Mouse (Mus musculus) embryonic facial prominence, embryonic 12.5 days (tissue): Measurements from ENCODE around the gene Gm9844. TPM values are rescaled to one million over a fixed set of nuclear protein-coding genes. Genes with fewer than 3 reads are reported as not detected.
A peak's percentile ranks its signal among the peaks of the same experiment; 100 is the strongest.

ENCODE experiments used
- ATAC-seq: fragments of 200-750 bp; cut with Nextera tagmentation; 2 replicates; pipeline ENCODE4 v1.8.0; 2017; ENCODE audit not compliant: insufficient number of reproducible peaks, insufficient read depth, low FRiP score, low TSS enrichment
- H3K27ac ChIP-seq: fragments of 300-500 bp; sonication (generic); 2 replicates; pipeline ENCODE4 v1.5.1; 2016; ENCODE audit warnings: mild to moderate bottlenecking
- H3K27me3 ChIP-seq: fragments of 300-500 bp; sonication (generic); 2 replicates; pipeline ENCODE4 v1.6.1; 2016; ENCODE audit warnings: mild to moderate bottlenecking, moderate library complexity
- H3K36me3 ChIP-seq: fragments of 300-500 bp; sonication (generic); 2 replicates; pipeline ENCODE4 v1.6.1; 2016; ENCODE audit warnings: mild to moderate bottlenecking
- H3K4me1 ChIP-seq: fragments of 300-500 bp; sonication (generic); 2 replicates; pipeline ENCODE4 v1.6.1; 2016
- H3K4me2 ChIP-seq: fragments of 300-500 bp; sonication (generic); replicated peaks from 2 replicates; pipeline ENCODE4 v1.6.1; 2016; ENCODE audit warnings: mild to moderate bottlenecking, moderate library complexity
- H3K4me3 ChIP-seq: fragments of 300-500 bp; sonication (generic); 2 replicates; pipeline ENCODE4 v1.5.1; 2016; ENCODE audit warnings: mild to moderate bottlenecking
- H3K9ac ChIP-seq: fragments of 300-500 bp; sonication (generic); 2 replicates; pipeline ENCODE4 v1.6.1; 2016; ENCODE audit warnings: mild to moderate bottlenecking, moderate library complexity
- H3K9me3 ChIP-seq: fragments of 300-500 bp; sonication (generic); 2 replicates; pipeline ENCODE4 v1.6.1; 2016; ENCODE audit warnings: mild to moderate bottlenecking, moderate library complexity
- WGBS: fragments of 180-500 bp; shearing (Covaris S2); methylation state at CpG from one replicate; pipeline ENCODE4 v1.1.7; 2016; 5-methylcytosine and 5-hydroxymethylcytosine counted together
- polyA plus RNA-seq: library from polyadenylated mRNA; unstranded; fragments of >200 nt; fragmentation: Nextera tagmentation; extraction: Ambion mirVana; gene quantifications from 2 replicates; pipeline ENCODE4 v1.2.1, GENCODE M21; 2016

Gene Gm9844
- polyA plus RNA-seq, 1 experiment from 2014 or later = 17.9 TPM

GRCm38 (mm10) chr7:24850162-24850561 lies 11.9 kb upstream of the Gm9844 start:
- 15% methylated on average over 5 of the region's 5 CpGs for WGBS
- Histone ChIP-seq H3K9me3 (no peaks in the 10 kb centered on the region), H3K27me3 (no peaks in the 10 kb centered on the region), H3K9ac (no peak overlapping the region), H3K4me3 (no peak overlapping the region), H3K36me3 (no peaks in the 10 kb centered on the region), H3K27ac (no peak overlapping the region), H3K4me1 (peaks cover 10% of the 10 kb centered on the region; the same call in 1 of the 2 replicates), H3K4me2 (no peak overlapping the region)
- ATAC-seq = no peak

GRCm38 (mm10) chr7:24850899-24851303 lies 11.1 kb upstream of the Gm9844 start:
- no peaks in the 10 kb centered on the region for H3K27me3 ChIP-seq
- no peaks in the 10 kb centered on the region for H3K36me3 ChIP-seq
- H3K4me2 ChIP-seq = no peak overlapping the region
- 37% methylated on average over 6 of the region's 6 CpGs for WGBS
- peaks cover 10% of the 10 kb centered on the region; the same call in 1 of the 2 replicates for H3K4me1 ChIP-seq
- H3K4me3 ChIP-seq = no peak overlapping the region
- ATAC-seq = no peak
- H3K9ac ChIP-seq = no peak overlapping the region
- H3K27ac ChIP-seq = no peak overlapping the region
- no peaks in the 10 kb centered on the region for H3K9me3 ChIP-seq

- H3K4me3 ChIP-seq = no peak overlapping the region
- ATAC-seq = no peak
- H3K4me2 ChIP-seq = no peak overlapping the region
- no peak overlapping the region for H3K27ac ChIP-seq
- peaks cover 11% of the 10 kb centered on the region; the same call in 1 of the 2 replicates for H3K4me1 ChIP-seq
- H3K9me3 ChIP-seq = no peaks in the 10 kb centered on the region
- no peak overlapping the region for H3K9ac ChIP-seq
- 84% methylated on average over 5 of the region's 5 CpGs for whole genome bisulfite sequencing
- no peaks in the 10 kb centered on the region for H3K27me3 ChIP-seq
- no peaks in the 10 kb centered on the region for H3K36me3 ChIP-seq
Observed at GRCm38 (mm10) chr7:24851596-24852325, 10.3 kb upstream of the Gm9844 start.

- Histone ChIP-seq H3K27me3 (no peaks in the 10 kb centered on the region), H3K36me3 (no peaks in the 10 kb centered on the region), H3K9ac (no peak overlapping the region), H3K4me3 (no peak overlapping the region), H3K4me2 (no peak overlapping the region), H3K4me1 (peaks cover 13% of the 10 kb centered on the region; the same call in 1 of the 2 replicates), H3K27ac (0 out of 2 replicates have a peak overlapping the region, but pooled peaks have one; percentile 0), H3K9me3 (no peaks in the 10 kb centered on the region)
- WGBS = 78% methylated on average over 8 of the region's 8 CpGs
- no peak for ATAC-seq
Observed at GRCm38 (mm10) chr7:24852557-24853232, 9.3 kb upstream of the Gm9844 start.

- H3K4me1 ChIP-seq = peaks cover 13% of the 10 kb centered on the region; the same call in 1 of the 2 replicates
- no peaks in the 10 kb centered on the region for H3K9me3 ChIP-seq
- no peaks in the 10 kb centered on the region for H3K27me3 ChIP-seq
- H3K4me2 ChIP-seq = no peak overlapping the region
- no peak overlapping the region for H3K9ac ChIP-seq
- no peak overlapping the region for H3K27ac ChIP-seq
- no peak overlapping the region for H3K4me3 ChIP-seq
- ATAC-seq = no peak
- H3K36me3 ChIP-seq = no peaks in the 10 kb centered on the region
Observed at GRCm38 (mm10) chr7:24853233-24853563, 8.8 kb upstream of the Gm9844 start.

GRCm38 (mm10) chr7:24853695-24854094 lies 8.3 kb upstream of the Gm9844 start:
- ATAC-seq = no peak
- Histone ChIP-seq H3K4me2 (no peak overlapping the region), H3K4me3 (no peak overlapping the region), H3K9ac (peak overlapping the region; percentile 36; the same call in 1 of the 2 replicates), H3K27me3 (no peaks in the 10 kb centered on the region), H3K36me3 (no peaks in the 10 kb centered on the region), H3K4me1 (peaks cover 13% of the 10 kb centered on the region; the same call in 1 of the 2 replicates), H3K9me3 (no peaks in the 10 kb centered on the region), H3K27ac (no peak overlapping the region)
- WGBS = 20% methylated on average over 7 of the region's 7 CpGs

GRCm38 (mm10) chr7:24856460-24857120 lies 5.4 kb upstream of the Gm9844 start:
- Histone ChIP-seq H3K27ac (no peak overlapping the region), H3K27me3 (no peaks in the 10 kb centered on the region), H3K4me3 (no peak overlapping the region), H3K9ac (no peak overlapping the region), H3K36me3 (no peaks in the 10 kb centered on the region), H3K9me3 (no peaks in the 10 kb centered on the region), H3K4me1 (peaks cover 10% of the 10 kb centered on the region; the same call in 1 of the 2 replicates), H3K4me2 (no peak overlapping the region)
- 36% methylated on average over 6 of the region's 6 CpGs for WGBS
- ATAC-seq = no peak

GRCm38 (mm10) chr7:24859234-24859633 lies 2.8 kb upstream of the Gm9844 start:
- Histone ChIP-seq H3K27me3 (no peaks in the 10 kb centered on the region), H3K4me2 (no peak overlapping the region), H3K36me3 (no peaks in the 10 kb centered on the region), H3K4me1 (0 out of 2 replicates have a peak, but pooled peaks cover 3% of the 10 kb centered on the region), H3K9me3 (no peaks in the 10 kb centered on the region), H3K9ac (no peak overlapping the region), H3K27ac (no peak overlapping the region), H3K4me3 (no peak overlapping the region)
- WGBS = 79% methylated on average over 5 of the region's 5 CpGs
- ATAC-seq = no peak

- Histone ChIP-seq H3K27ac (no peak overlapping the region), H3K27me3 (0 out of 2 replicates have a peak, but pooled peaks cover 4% of the 10 kb centered on the region), H3K9me3 (no peaks in the 10 kb centered on the region), H3K4me1 (no peaks in the 10 kb centered on the region), H3K4me2 (no peak overlapping the region), H3K4me3 (no peak overlapping the region), H3K36me3 (no peaks in the 10 kb centered on the region), H3K9ac (no peak overlapping the region)
- no peak for ATAC-seq
- WGBS = 91% methylated on average over 4 of the region's 4 CpGs
Observed at GRCm38 (mm10) chr7:24862853-24863252, 840 bp downstream of the Gm9844 start.

GRCm38 (mm10) chr7:24864156-24864555 lies 2.1 kb downstream of the Gm9844 start:
- H3K9ac ChIP-seq = no peak overlapping the region
- H3K36me3 ChIP-seq = no peaks in the 10 kb centered on the region
- ATAC-seq = no peak
- 0 out of 2 replicates have a peak, but pooled peaks cover 4% of the 10 kb centered on the region for H3K27me3 ChIP-seq
- 42% methylated on average over 4 of the region's 6 CpGs for WGBS
- no peak overlapping the region for H3K4me2 ChIP-seq
- no peak overlapping the region for H3K27ac ChIP-seq
- no peaks in the 10 kb centered on the region for H3K4me1 ChIP-seq
- H3K4me3 ChIP-seq = no peak overlapping the region
- no peaks in the 10 kb centered on the region for H3K9me3 ChIP-seq

GRCm38 (mm10) chr7:24869080-24869479 lies 7.1 kb downstream of the Gm9844 start:
- Histone ChIP-seq H3K4me1 (no peaks in the 10 kb centered on the region), H3K36me3 (no peaks in the 10 kb centered on the region), H3K4me3 (no peak overlapping the region), H3K9ac (no peak overlapping the region), H3K9me3 (peaks cover 5% of the 10 kb centered on the region), H3K27me3 (peaks cover 13% of the 10 kb centered on the region; the same call in 1 of the 2 replicates), H3K27ac (no peak overlapping the region), H3K4me2 (no peak overlapping the region)
- ATAC-seq = no peak
- 65% methylated on average over 17 of the region's 17 CpGs for WGBS
